Mouse (Mus musculus) small intestine, adult 10 weeks (tissue): Measurements from ENCODE around the gene 2810459M11Rik. TPM values are rescaled to one million over a fixed set of nuclear protein-coding genes. Genes with fewer than 3 reads are reported as not detected.

Source experiments
- polyA plus RNA-seq: library from polyadenylated mRNA; stranded (reverse); fragments of 350-450 nt; fragmentation: Illumina TruSeq; extraction: RNeasy Lipid Tissue Mini Kit (QIAGEN cat#74804); gene quantifications from one replicate; pipeline ENCODE4 v1.2.3, GENCODE M21; 2014; ENCODE audit warnings: low replicate concordance

Gene 2810459M11Rik
- polyA plus RNA-seq = 12.8 TPM

GRCm38 (mm10) chr1:86045848-86046805, at the start of gene 2810459M11Rik:
Gene 2810459M11Rik (plus strand): TSS chr1:86045863.

GRCm38 (mm10) chr1:86016516-86016915, 29.1 kb upstream of the 2810459M11Rik start, which contains the start of gene Spata3:
Gene Spata3 (plus strand): TSS chr1:86016816.

GRCm38 (mm10) chr1:86064271-86064991, 18.8 kb downstream of the 2810459M11Rik start, which contains the start of gene Psmd1:
Gene Psmd1 (plus strand): TSS chr1:86064387.

Other genes with a start within 250 kb of the 2810459M11Rik start
- gene Itm2c, start 151.6 kb upstream of the 2810459M11Rik start, polyA plus RNA-seq = 0.59 TPM
- gene 4933407L21Rik, start 117.4 kb upstream of the 2810459M11Rik start, polyA plus RNA-seq = 0.59 TPM
- 7.4 TPM for gene Gpr55, start 84.9 kb upstream of the 2810459M11Rik start, polyA plus RNA-seq
- gene Spata3, start 29.0 kb upstream of the 2810459M11Rik start, polyA plus RNA-seq = not detected
- 127 TPM for gene Psmd1, start 18.5 kb downstream of the 2810459M11Rik start, polyA plus RNA-seq
- 4.1 TPM for gene Htr2b, start 66.1 kb downstream of the 2810459M11Rik start, polyA plus RNA-seq
- 0.85 TPM for gene Gm21972, start 87.8 kb downstream of the 2810459M11Rik start, polyA plus RNA-seq
- gene Armc9, start 108.9 kb downstream of the 2810459M11Rik start, polyA plus RNA-seq = 2.5 TPM